In genomic region chr10:76496366-76496765, GRCm38 (mm10) we compare ENCODE assay signal across 24 mouse cellular contexts. TPM values are rescaled to one million over a fixed set of nuclear protein-coding genes. Genes with fewer than 3 reads are reported as not detected.
DNase-seq lines count a peak whose midpoint lies in the region; ATAC-seq lines count a peak whose summit lies in the region.
"Had no signal": no experiment of that assay in that cellular context is flagged by ENCODE, and none has a peak within 500 bp of the region (broad histone marks: within the 10 kb centered on the region; RNA-seq: fewer than 3 reads in every experiment).

No protein-coding gene starts in this region.

- no peak overlapping the region for H3K9ac ChIP-seq in heart, embryonic 14.5 days (ENCODE audit: low read length)
- H3K9ac ChIP-seq in midbrain, embryonic 11.5 days (ENCODE audit: low read length): no peak overlapping the region
- H3K9ac ChIP-seq: embryonic facial prominence, embryonic 13.5 days; hindbrain, embryonic 13.5 days; intestine, embryonic 15.5 days; kidney, embryonic 15.5 days had no signal

- no peaks in the 10 kb centered on the region for H3K9me3 ChIP-seq in heart, embryonic 14.5 days (ENCODE audit: control insufficient read depth, low read length)
- no peaks in the 10 kb centered on the region for H3K9me3 ChIP-seq in midbrain, embryonic 11.5 days (ENCODE audit: control insufficient read depth, low read length)
- H3K9me3 ChIP-seq in midbrain, embryonic 10.5 days (replicated peaks): no peaks in the 10 kb centered on the region
- H3K9me3 ChIP-seq: embryonic facial prominence, embryonic 13.5 days; hindbrain, embryonic 13.5 days; intestine, embryonic 15.5 days; kidney, embryonic 15.5 days had no signal

- no peak overlapping the region for H3K4me3 ChIP-seq in heart, embryonic 14.5 days (ENCODE audit: control insufficient read depth in 1 of 2, insufficient read depth in 1 of 2, low read depth in 1 of 2, low read length in 2 of 2)
- H3K4me3 ChIP-seq in midbrain, embryonic 11.5 days (ENCODE audit: low read depth, low read length): no peak overlapping the region
- no peak overlapping the region for H3K4me3 ChIP-seq in midbrain, embryonic 10.5 days
- H3K4me3 ChIP-seq: embryonic facial prominence, embryonic 13.5 days; hindbrain, embryonic 13.5 days; intestine, embryonic 15.5 days; kidney, embryonic 15.5 days had no signal

- 0 out of 2 replicates have a peak overlapping the region, but pooled peaks have one; percentile 5 for H3K4me2 ChIP-seq in heart, embryonic 14.5 days (ENCODE audit: low read length)
- H3K4me2 ChIP-seq in midbrain, embryonic 11.5 days: no peak overlapping the region
- H3K4me2 ChIP-seq: embryonic facial prominence, embryonic 13.5 days; hindbrain, embryonic 13.5 days; intestine, embryonic 15.5 days; kidney, embryonic 15.5 days had no signal

- no peak for DNase-seq in frontal cortex, postnatal 14 days (ENCODE audit: low spot score in 2 of 2)
- DNase-seq in heart, postnatal 36 days: no peak
- DNase-seq in midbrain, embryonic 11.5 days (ENCODE audit: low spot score, missing footprints): peak; percentile 72
- DNase-seq in midbrain, embryonic 10.5 days (ENCODE audit: low spot score): no peak
- peak; percentile 26 for DNase-seq in telencephalon, adult 2 months (ENCODE audit: low read depth, low spot score)
- DNase-seq: adrenal gland, postnatal 10 days; cerebellum, adult 9-10 months; gastrocnemius, postnatal 25 days had no signal

- no peaks in the 10 kb centered on the region for H3K27me3 ChIP-seq in heart, embryonic 14.5 days (ENCODE audit: control insufficient read depth, insufficient read depth, low read length)
- H3K27me3 ChIP-seq in midbrain, embryonic 11.5 days (ENCODE audit: control insufficient read depth, insufficient read depth, low read length): no peaks in the 10 kb centered on the region
- no peaks in the 10 kb centered on the region for H3K27me3 ChIP-seq in midbrain, embryonic 10.5 days (ENCODE audit: low read depth, poor library complexity, severe bottlenecking)
- H3K27me3 ChIP-seq: embryonic facial prominence, embryonic 13.5 days; hindbrain, embryonic 13.5 days; intestine, embryonic 15.5 days; kidney, embryonic 15.5 days had no signal

- ATAC-seq in frontal cortex, adult (ENCODE audit: low TSS enrichment): 0 out of 2 replicates have a peak, but pooled peaks have one; percentile 4
- ATAC-seq in heart, embryonic 14.5 days (ENCODE audit: insufficient number of reproducible peaks, insufficient read depth, low FRiP score, low read depth): no peak
- ATAC-seq in midbrain, embryonic 11.5 days (ENCODE audit: low FRiP score): no peak
- no peak for ATAC-seq in inflammation-experienced regulatory T-cells, adult 6 months
- ATAC-seq: CD4-positive, CD25-positive, alpha-beta regulatory T cell, adult 4 months; forebrain, embryonic 16.5 days; intestine, embryonic 15.5 days; midbrain, embryonic 16.5 days had no signal

- 26% methylated on average over 7 of the region's 7 CpGs for WGBS in heart, embryonic 14.5 days
- WGBS in midbrain, embryonic 11.5 days: 96% methylated on average over 7 of the region's 7 CpGs
- WGBS in midbrain, embryonic 10.5 days: 93% methylated on average over 7 of the region's 7 CpGs

- peaks cover 89% of the 10 kb centered on the region for H3K36me3 ChIP-seq in heart, embryonic 14.5 days (ENCODE audit: control insufficient read depth, insufficient read depth, low read length)
- H3K36me3 ChIP-seq in midbrain, embryonic 11.5 days (ENCODE audit: control insufficient read depth, insufficient read depth, low read length): peaks cover 8% of the 10 kb centered on the region
- H3K36me3 ChIP-seq in midbrain, embryonic 10.5 days: peaks cover 94% of the 10 kb centered on the region

- peak overlapping the region; percentile 47 to 55 for H3K27ac ChIP-seq in heart, embryonic 14.5 days (replicated peaks in 1 of 2; ENCODE audit: control insufficient read depth in 1 of 2, insufficient read depth in 1 of 2, low read depth in 2 of 2, low read length in 2 of 2)
- H3K27ac ChIP-seq in midbrain, embryonic 11.5 days (ENCODE audit: low read depth, low read length): no peak overlapping the region
- no peak overlapping the region for H3K27ac ChIP-seq in midbrain, embryonic 10.5 days (replicated peaks)
- H3K27ac ChIP-seq: embryonic facial prominence, embryonic 13.5 days; hindbrain, embryonic 13.5 days; intestine, embryonic 15.5 days; kidney, embryonic 15.5 days had no signal

- peaks cover 3 to 19% of the 10 kb centered on the region in 2 experiments for H3K4me1 ChIP-seq in heart, embryonic 14.5 days (ENCODE audit: control insufficient read depth in 2 of 2, insufficient read depth in 2 of 2, low read length in 2 of 2)
- no peaks in the 10 kb centered on the region for H3K4me1 ChIP-seq in midbrain, embryonic 11.5 days (ENCODE audit: control insufficient read depth, insufficient read depth, low read length)
- H3K4me1 ChIP-seq in midbrain, embryonic 10.5 days: no peaks in the 10 kb centered on the region
- H3K4me1 ChIP-seq: embryonic facial prominence, embryonic 13.5 days; hindbrain, embryonic 13.5 days; intestine, embryonic 15.5 days; kidney, embryonic 15.5 days had no signal

- intact Hi-C loops in heart, postnatal 36 days (cut with DNase I): no loop called here

RNA-seq across cellular contexts. Expression of gene Ybey, which starts 27.5 kb away (rescaled TPM):
- polyA plus RNA-seq in heart, embryonic 14.5 days (2014; fragmentation: Nextera tagmentation; extraction: Ambion mirVana): 3.7 and 5.0 TPM in 2 replicates
- 1 to 10 TPM; 2.9 to 4.0 TPM for total RNA-seq in heart, postnatal 36 days (2021)
- polyA plus RNA-seq in midbrain, embryonic 11.5 days (2014; fragmentation: Nextera tagmentation; extraction: Ambion mirVana): 5.7 and 6.1 TPM in 2 replicates
- polyA plus RNA-seq in midbrain, embryonic 10.5 days (2016; fragmentation: Nextera tagmentation; extraction: Ambion mirVana): 10.1 and 11.1 TPM in 2 replicates
- polyA plus RNA-seq in inflammation-experienced regulatory T-cells, adult 6 months (2017; shearing (Covaris generic)): 1 to 10 TPM; 3.4 to 4.4 (median 3.4) TPM

RNA-seq across cellular contexts. Expression of gene Mcm3ap, which starts 27.6 kb away (rescaled TPM):
- polyA plus RNA-seq in heart, embryonic 14.5 days (2014; fragmentation: Nextera tagmentation; extraction: Ambion mirVana): 41.3 and 46.8 TPM in 2 replicates
- total RNA-seq in heart, postnatal 36 days (2021): 10 to 100 TPM; 22.9 to 23.6 TPM
- polyA plus RNA-seq in midbrain, embryonic 11.5 days (2014; fragmentation: Nextera tagmentation; extraction: Ambion mirVana): 66.8 and 68.6 TPM in 2 replicates
- 70.1 and 80.0 TPM in 2 replicates for polyA plus RNA-seq in midbrain, embryonic 10.5 days (2016; fragmentation: Nextera tagmentation; extraction: Ambion mirVana)
- 10 to 100 TPM; 41.0 to 56.4 (median 54.3) TPM for polyA plus RNA-seq in inflammation-experienced regulatory T-cells, adult 6 months (2017; shearing (Covaris generic))

RNA-seq across cellular contexts. Expression of gene Lss, which starts 35.0 kb away (rescaled TPM):
- 5.3 and 11.6 TPM in 2 replicates for polyA plus RNA-seq in heart, embryonic 14.5 days (2014; fragmentation: Nextera tagmentation; extraction: Ambion mirVana)
- total RNA-seq in heart, postnatal 36 days (2021): 1 to 10 TPM; 8.0 to 8.2 TPM
- 43.7 and 47.4 TPM in 2 replicates for polyA plus RNA-seq in midbrain, embryonic 11.5 days (2014; fragmentation: Nextera tagmentation; extraction: Ambion mirVana)
- 56.7 and 72.4 TPM in 2 replicates for polyA plus RNA-seq in midbrain, embryonic 10.5 days (2016; fragmentation: Nextera tagmentation; extraction: Ambion mirVana)
- 10 to 100 TPM in 2 of 3 experiments, 1 to 10 TPM in 1; 9.7 to 17.3 (median 12.5) TPM for polyA plus RNA-seq in inflammation-experienced regulatory T-cells, adult 6 months (2017; shearing (Covaris generic))

RNA-seq across cellular contexts. Expression of gene 2610028H24Rik, which starts 47.5 kb away (rescaled TPM):
- polyA plus RNA-seq in heart, embryonic 14.5 days (2014; fragmentation: Nextera tagmentation; extraction: Ambion mirVana): not detected in 2 replicates
- total RNA-seq in heart, postnatal 36 days (2021): under 1 TPM; 0.16 to 0.25 TPM
- not detected in 2 replicates for polyA plus RNA-seq in midbrain, embryonic 11.5 days (2014; fragmentation: Nextera tagmentation; extraction: Ambion mirVana)
- not detected in 2 replicates for polyA plus RNA-seq in midbrain, embryonic 10.5 days (2016; fragmentation: Nextera tagmentation; extraction: Ambion mirVana)
- not detected for polyA plus RNA-seq in inflammation-experienced regulatory T-cells, adult 6 months (2017; shearing (Covaris generic))
- total RNA-seq: adrenal gland, postnatal 10 days; left cerebral cortex, postnatal 14 days; megakaryocyte, adult 5-6 weeks had no signal
- polyA plus RNA-seq: embryonic facial prominence, embryonic 13.5 days; forebrain, embryonic 16.5 days; hindbrain, embryonic 13.5 days; intestine, embryonic 15.5 days; kidney, embryonic 15.5 days; large intestine, adult 2 months; limb, embryonic 14.5 days; midbrain, embryonic 16.5 days; small intestine, adult 2 months; urinary bladder, adult 2 months had no signal

RNA-seq across cellular contexts. Expression of gene Pcnt, which starts 53.8 kb away (rescaled TPM):
- 11.8 and 13.1 TPM in 2 replicates for polyA plus RNA-seq in heart, embryonic 14.5 days (2014; fragmentation: Nextera tagmentation; extraction: Ambion mirVana)
- 10 to 100 TPM; 44.8 to 57.6 TPM for total RNA-seq in heart, postnatal 36 days (2021)
- 15.6 and 16.4 TPM in 2 replicates for polyA plus RNA-seq in midbrain, embryonic 11.5 days (2014; fragmentation: Nextera tagmentation; extraction: Ambion mirVana)
- polyA plus RNA-seq in midbrain, embryonic 10.5 days (2016; fragmentation: Nextera tagmentation; extraction: Ambion mirVana): 19.7 and 21.2 TPM in 2 replicates
- 10 to 100 TPM; 12.2 to 13.8 (median 13.5) TPM for polyA plus RNA-seq in inflammation-experienced regulatory T-cells, adult 6 months (2017; shearing (Covaris generic))

Comparison
In these comparisons a context has a peak if more than half of its experiments do, and no peak if none do; other contexts are left out.
1. DNase-seq: peak in midbrain, embryonic 11.5 days (single experiment) and telencephalon, adult 2 months (single experiment); none in frontal cortex, postnatal 14 days (0 of 2), heart, postnatal 36 days (0 of 2) and midbrain, embryonic 10.5 days (single experiment).
2. H3K27ac ChIP-seq: peak in heart, embryonic 14.5 days (2 of 2); none in midbrain, embryonic 11.5 days (single experiment) and midbrain, embryonic 10.5 days (single experiment).